Mouse (Mus musculus) brain, embryonic 14.5 days (tissue): ENCODE measurements around the gene Slc25a47. TPM values are rescaled to one million over a fixed set of nuclear protein-coding genes. Genes with fewer than 3 reads are reported as not detected.
A peak's percentile ranks its signal among the peaks of the same experiment; 100 is the strongest.
"Not testable (repeated sequence)": the region's sequence is repeated elsewhere in the genome, so short reads cannot be mapped to it uniquely, and the experiment has no call there.

Experiments
- DNase-seq: peaks from one replicate; pipeline ENCODE4 v3.0.0-alpha.2; 2011; ENCODE audit warnings: low read depth
- CTCF ChIP-seq: fragments of 200-500 bp; IDR thresholded peaks from 2 replicates; pipeline ENCODE4 v1.5.1; 2012; ENCODE audit warnings: inconsistent platforms, mild to moderate bottlenecking, moderate library complexity, borderline replicate concordance; ENCODE audit not compliant: insufficient read depth, insufficient read length; ENCODE audit errors: extremely low read depth
- POLR2A ChIP-seq: fragments of 200-500 bp; IDR thresholded peaks from 2 replicates; pipeline ENCODE4 v1.6.1; 2012; ENCODE audit warnings: mild to moderate bottlenecking, inconsistent platforms, borderline replicate concordance; ENCODE audit not compliant: poor library complexity, insufficient read depth, insufficient read length, severe bottlenecking; ENCODE audit errors: extremely low read depth
- polyA plus RNA-seq: library from polyadenylated mRNA; depleted of rRNA; stranded (reverse); fragments of >200 nt; gene quantifications from 2 replicates; pipeline ENCODE4 v1.2.3, GENCODE M21; 2012

Gene Slc25a47
- polyA plus RNA-seq, 1 experiment: 19.9 TPM

DNA sequence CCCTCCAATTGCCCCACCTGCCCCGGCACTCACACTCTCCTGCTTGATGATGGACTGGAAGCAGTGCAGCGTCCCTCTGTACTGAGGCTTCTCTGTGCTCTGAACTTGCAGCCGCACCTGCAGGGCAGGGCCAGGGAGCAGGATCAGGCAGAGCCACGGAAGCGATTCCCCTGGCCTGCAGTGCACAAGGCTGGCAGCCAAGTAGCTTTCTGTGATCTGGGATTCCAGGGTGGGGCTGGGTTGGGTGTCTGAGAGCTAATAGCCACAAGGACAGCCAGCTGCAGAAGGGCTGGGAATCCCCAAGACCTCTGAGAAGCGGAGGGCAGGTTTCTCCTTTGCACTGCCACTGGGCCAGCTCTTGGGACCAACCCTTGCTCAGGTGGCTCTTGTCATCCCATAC lies 8.2 kb upstream of the Slc25a47 start:
- DNase-seq: no peak
- TF ChIP-seq CTCF: no peak
- no peak for TF ChIP-seq POLR2A

DNA sequence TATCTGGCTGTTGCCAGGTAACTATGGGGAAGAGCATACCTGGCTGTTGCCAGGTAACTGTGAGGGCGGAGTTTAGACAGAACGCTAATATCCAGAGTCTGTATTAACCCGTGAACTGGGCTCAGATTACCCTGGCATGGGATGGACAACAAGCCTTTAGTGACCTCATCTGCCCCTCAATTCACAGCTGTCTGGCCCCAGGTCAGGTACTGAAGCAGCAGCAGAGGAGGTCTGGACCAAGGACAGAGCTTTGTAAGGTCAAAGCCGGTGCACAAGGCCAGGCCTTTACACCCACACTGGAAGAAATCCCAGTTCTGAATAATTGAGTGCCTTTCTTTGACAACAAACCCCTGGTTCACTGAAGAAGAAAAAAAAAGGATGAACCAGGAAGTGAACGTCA lies 6.2 kb upstream of the Slc25a47 start:
- no peak for DNase-seq
- TF ChIP-seq POLR2A (no peak), CTCF (no peak)

DNA sequence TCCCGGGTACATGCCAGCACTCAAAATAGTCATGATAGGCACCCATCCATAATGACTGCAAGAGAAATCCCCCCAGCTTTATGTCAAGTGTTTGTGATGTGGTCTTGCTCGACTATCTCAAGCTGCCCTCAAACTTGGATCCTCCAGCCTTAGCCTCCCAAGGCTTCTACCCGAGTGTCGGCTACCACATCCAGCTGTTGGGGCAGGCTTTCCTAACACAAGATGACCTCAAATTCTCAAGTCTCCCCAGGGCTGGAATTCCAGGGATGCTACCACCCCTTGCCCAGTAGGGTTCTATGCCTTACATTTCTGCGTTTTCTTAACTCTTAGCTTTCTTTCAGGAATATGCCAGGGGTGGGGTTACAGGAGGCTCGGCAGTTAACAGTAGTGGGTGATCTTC lies 5.5 kb upstream of the Slc25a47 start:
- no peak for TF ChIP-seq CTCF
- TF ChIP-seq POLR2A: no peak
- DNase-seq: no peak

DNA sequence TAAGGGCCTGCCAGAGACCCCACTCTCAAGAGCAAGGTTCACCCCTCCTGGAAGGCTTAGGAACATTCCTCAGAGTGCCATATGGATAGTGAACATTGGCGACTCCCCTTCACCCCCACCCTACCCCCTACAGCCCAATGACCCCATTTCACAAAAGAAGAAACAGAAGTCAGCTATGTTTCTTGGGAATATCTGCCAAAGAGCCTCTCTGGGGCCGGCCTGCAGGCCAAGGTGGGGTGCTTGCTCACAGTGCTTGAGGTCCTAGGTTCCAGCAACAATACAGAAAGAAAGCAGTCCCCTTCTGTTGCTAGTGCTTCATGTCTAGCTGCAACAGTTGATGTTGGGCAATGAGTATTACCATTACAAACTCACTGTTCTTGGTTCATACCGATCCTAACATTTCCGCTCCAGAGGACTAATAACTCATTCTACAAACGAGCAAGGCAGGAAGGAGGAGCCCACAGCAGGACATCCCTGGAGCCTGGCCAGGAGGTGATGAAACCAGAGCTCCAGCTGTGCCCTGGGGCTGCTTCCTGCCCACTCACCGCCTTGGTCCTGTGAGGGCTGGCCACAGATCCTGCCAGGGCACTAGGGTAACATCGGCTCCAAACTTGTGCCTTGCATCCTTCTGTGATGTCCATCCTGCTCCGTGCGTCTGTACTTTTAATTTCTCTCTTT lies 3.7 kb upstream of the Slc25a47 start:
- DNase-seq: no peak
- no peak for TF ChIP-seq CTCF
- no peak for TF ChIP-seq POLR2A

DNA sequence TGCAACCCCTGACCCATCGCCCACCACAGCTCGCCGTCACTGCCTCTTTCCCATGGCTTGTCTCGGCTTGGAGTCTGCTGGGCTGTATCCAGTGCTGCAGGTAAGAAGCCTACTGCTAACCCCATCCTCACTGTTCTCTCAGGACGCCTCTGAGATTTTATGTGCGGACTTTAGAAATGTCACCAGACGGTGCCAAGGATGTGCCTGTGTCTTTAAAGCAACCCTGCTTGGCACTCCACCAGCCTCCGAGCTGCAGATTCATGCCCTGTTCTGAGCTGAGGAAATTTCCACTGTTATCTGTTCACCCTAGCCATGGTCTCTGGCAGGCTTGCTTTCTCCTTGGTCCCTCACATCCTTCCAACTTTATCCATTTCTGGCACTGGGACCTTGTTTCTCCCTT lies 3.0 kb upstream of the Slc25a47 start:
- no peak for DNase-seq
- TF ChIP-seq POLR2A: no peak
- no peak for TF ChIP-seq CTCF

DNA sequence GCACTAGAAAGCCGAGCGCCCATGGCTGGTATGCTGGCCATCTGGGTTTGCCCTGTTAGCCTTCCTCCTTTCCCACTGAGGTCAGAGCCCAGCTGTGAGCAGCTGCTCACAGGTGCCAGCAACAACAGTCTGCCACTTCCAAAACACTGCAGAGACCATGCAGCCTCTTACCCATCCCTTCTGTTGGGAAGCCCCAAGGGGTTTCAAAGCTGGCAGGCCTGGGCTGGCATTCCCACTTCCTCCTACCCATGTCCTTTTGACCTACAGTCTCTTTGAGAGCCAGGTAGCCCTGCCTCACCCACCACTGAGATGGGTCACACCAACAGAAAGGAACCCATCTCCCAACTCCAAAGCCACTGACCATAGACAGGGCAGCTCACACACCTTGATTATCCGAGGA lies 2.4 kb upstream of the Slc25a47 start:
- no peak for DNase-seq
- TF ChIP-seq CTCF (no peak), POLR2A (no peak)

DNA sequence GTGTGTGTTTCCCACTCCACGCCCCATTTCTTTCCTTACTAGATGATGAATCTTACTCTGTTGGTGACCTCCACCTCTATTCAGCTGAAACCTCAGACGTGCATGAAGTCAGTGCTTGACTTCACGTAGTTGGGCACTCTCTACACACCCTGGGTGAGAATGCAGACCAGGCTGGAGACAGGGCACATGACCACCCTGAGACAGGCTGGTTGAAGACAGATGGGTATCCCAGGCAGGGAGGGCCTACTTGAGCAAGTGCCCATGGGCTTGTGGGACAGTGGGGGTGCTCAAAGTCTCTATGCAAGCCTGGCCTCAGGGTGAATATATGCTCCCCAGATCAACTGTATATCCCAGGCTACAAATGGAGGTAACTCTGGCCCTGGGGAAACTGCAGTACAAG lies 1.5 kb upstream of the Slc25a47 start:
- TF ChIP-seq POLR2A (no peak), CTCF (no peak)
- no peak for DNase-seq

DNA sequence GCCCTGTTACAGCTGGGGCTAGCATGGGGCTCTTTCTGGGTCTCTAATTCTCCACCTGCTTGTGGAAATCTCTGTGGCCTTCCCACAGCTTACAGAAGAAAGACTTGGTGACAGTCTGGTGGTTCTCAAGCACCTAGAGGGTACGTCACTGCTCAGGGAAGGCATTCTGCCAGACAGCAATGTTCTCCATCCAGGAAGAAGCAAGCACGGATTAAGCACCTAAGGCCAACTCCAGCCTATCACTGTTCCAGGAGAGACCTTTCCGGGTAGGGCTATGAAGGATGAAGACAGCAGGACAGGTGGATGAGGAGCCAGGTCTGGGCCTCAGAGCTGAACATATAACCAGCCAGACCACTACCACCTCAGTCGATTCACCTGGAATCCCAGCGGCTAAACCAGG lies 1.1 kb upstream of the Slc25a47 start:
- TF ChIP-seq POLR2A (no peak), CTCF (no peak)
- DNase-seq: no peak

DNA sequence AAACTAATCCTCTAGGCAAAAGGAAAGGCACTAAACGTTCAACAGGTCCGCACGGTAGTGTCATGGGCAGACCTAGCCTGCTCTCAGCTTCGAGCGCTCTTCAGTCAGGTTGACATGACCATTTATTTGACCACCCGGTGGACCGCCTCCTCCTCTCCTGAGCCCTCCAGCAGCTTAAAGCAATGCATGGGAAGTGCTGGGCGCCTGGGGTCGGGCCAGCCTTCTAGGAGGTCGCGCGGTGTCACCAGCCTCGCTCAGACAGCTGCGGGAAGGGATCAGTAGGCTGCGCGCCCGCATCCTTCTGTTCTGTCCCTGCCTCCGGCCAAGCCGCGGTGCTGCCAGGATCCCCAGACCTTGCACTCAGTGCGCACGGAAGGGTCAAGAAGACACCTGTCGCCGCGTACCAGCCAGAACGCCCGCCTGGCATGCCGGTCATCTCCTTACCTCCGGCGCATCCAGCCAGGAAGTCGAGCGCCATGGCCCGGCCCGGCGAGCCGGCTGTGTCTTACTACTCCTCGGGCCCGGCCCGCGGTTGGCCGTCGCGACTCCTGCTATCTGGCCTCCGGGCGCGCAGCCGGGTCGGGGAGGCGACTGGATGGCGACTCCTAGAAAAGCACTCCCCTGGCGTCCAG lies 522 bp upstream of the Slc25a47 start:
- no peak for DNase-seq
- TF ChIP-seq POLR2A (no peak), CTCF (no peak)

DNA sequence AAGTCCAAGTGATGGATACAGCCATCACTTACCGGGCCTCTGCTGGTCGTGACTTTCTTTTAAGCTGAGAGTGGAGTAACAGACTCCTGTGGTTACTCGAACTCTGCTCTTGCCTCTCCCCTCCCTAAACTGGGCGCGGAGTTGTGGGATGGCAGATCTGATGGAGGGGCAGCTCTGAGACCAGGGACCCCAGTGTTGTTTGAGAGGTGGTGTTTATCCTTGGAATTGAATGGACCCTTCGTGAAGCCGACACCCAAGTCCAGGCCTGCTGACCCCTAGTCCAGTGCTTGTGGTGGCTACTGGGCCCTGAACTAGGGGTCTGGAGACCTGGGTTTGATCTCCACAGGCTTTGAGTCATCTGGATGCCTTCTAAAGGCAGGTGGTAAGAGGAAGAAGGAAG lies 876 bp downstream of the Slc25a47 start:
- no peak for DNase-seq
- TF ChIP-seq POLR2A: no peak
- TF ChIP-seq CTCF: no peak

DNA sequence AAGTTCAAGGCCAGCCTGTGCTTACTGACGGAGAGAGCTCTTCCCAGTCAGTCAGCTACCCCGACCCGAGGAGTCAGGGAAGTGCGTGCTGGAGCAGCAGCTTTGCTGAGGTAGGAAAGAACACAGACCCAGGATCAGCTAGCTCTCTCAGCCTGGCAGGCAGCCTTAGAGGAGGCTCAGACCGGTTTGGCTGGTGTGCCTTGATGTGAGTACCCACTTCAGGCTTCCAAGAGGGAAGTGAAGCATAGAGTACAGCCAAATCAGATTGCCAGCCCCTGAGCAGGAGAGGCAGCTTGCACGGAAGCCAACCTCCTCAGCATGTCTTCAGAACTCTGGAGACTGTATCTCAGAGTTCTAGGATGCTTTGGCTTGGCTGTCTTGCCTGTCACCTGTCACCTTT lies 5.3 kb downstream of the Slc25a47 start:
- DNase-seq: peak; percentile 20
- TF ChIP-seq CTCF (no peak), POLR2A (no peak)

DNA sequence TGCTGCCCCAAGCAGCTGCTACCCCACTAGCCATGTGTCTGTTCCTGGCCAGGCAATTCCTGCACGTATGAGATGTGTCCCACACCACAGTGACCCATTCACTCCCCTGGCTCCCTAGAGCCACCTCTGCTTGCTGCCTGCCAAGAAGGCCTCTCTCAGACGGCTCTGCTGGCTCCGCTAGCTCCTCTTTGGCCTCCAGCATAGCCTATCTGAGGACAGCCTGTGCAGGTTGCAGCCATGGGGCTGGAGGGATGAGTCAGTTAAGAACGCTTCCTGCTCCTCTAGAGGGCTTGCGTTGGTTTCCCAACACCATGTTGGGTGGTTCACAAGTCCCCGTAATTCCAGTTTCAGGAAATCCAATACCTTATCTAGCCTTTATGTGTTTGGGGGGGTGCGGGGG lies 6.8 kb downstream of the Slc25a47 start:
- no peak for TF ChIP-seq CTCF
- no peak for TF ChIP-seq POLR2A
- DNase-seq: no peak

DNA sequence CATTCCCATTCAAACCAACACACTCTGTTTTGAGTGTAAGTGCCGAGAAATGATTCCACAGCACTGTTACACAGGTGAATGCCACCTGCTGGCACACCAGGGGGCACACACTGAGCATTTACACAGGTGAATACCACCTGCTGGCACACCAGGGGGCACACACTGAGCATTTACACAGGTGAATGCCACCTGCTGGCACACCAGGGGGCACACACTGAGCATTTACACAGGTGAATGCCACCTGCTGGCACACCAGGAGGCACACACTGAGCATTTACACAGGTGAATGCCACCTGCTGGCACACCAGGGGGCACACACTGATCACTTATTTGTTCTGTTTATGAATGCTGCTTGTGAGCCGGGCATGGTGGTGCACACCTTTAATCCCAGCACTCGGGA lies 12.2 kb downstream of the Slc25a47 start:
- DNase-seq: not testable (repeated sequence)
